Mouse (Mus musculus) lung, postnatal 0 days (tissue): ENCODE data around the gene Gucd1. TPM values are rescaled to one million over a fixed set of nuclear protein-coding genes. Genes with fewer than 3 reads are reported as not detected.
"Not testable (repeated sequence)": the region's sequence is repeated elsewhere in the genome, so short reads cannot be mapped to it uniquely, and the experiment has no call there.

ENCODE experiments used
- ATAC-seq: fragments of 200-750 bp; cut with Nextera tagmentation; 2 replicates; pipeline ENCODE4 v1.8.0; 2017; ENCODE audit warnings: moderate library complexity
- DNase-seq: peaks from one replicate; pipeline ENCODE4 v3.0.0-alpha.2; 2016; ENCODE audit warnings: low spot score
- H3K27ac ChIP-seq: fragments of 300-500 bp; sonication (generic); 2 replicates; pipeline ENCODE4 v1.5.1; 2014; ENCODE audit warnings: antibody characterized with exemption, mild to moderate bottlenecking, low read length, mixed read lengths
- H3K27me3 ChIP-seq: fragments of 300-500 bp; sonication (generic); replicated peaks from 2 replicates; pipeline ENCODE4 v1.6.1; 2014; ENCODE audit warnings: low read length, mixed read lengths; ENCODE audit not compliant: insufficient read depth
- H3K36me3 ChIP-seq: fragments of 300-500 bp; sonication (generic); 2 replicates; pipeline ENCODE4 v1.6.1; 2014; ENCODE audit warnings: low read length, mixed read lengths; ENCODE audit not compliant: insufficient read depth
- H3K4me1 ChIP-seq: fragments of 300-500 bp; sonication (generic); 2 replicates; pipeline ENCODE4 v1.6.1; 2014; ENCODE audit warnings: antibody characterized with exemption, low read depth, low read length, mixed read lengths; ENCODE audit not compliant: insufficient read depth
- H3K4me2 ChIP-seq: fragments of 300-500 bp; sonication (generic); replicated peaks from 2 replicates; pipeline ENCODE4 v1.6.1; 2014; ENCODE audit warnings: low read depth, mild to moderate bottlenecking, low read length, moderate library complexity, mixed read lengths
- H3K4me3 ChIP-seq: fragments of 300-500 bp; sonication (generic); 2 replicates; pipeline ENCODE4 v1.5.1; 2014; ENCODE audit warnings: low read depth, low read length
- H3K9ac ChIP-seq: fragments of 300-500 bp; sonication (generic); replicated peaks from 2 replicates; pipeline ENCODE4 v1.6.1; 2014; ENCODE audit warnings: low read depth, mild to moderate bottlenecking
- H3K9me3 ChIP-seq: fragments of 300-500 bp; sonication (generic); 2 replicates; pipeline ENCODE4 v1.6.1; 2016; ENCODE audit warnings: low read length, mixed read lengths
- CTCF ChIP-seq: IDR thresholded peaks from 2 replicates; pipeline ENCODE4 v1.5.1; 2016; ENCODE audit warnings: antibody characterized with exemption, mild to moderate bottlenecking
- EP300 ChIP-seq: IDR thresholded peaks from 2 replicates; pipeline ENCODE4 v1.6.1; 2016; ENCODE audit warnings: antibody characterized with exemption, mild to moderate bottlenecking, control low read depth
- WGBS: fragments of 180-500 bp; shearing (Covaris S2); extraction: QIAGEN DNeasy Blood & Tissue Kit; methylation state at CpG from one replicate; pipeline ENCODE4 v1.1.7; 2014; 5-methylcytosine and 5-hydroxymethylcytosine counted together
- polyA plus RNA-seq: library from polyadenylated mRNA; unstranded; fragments of >200 nt; fragmentation: Nextera tagmentation; extraction: Ambion mirVana; gene quantifications from 2 replicates; pipeline ENCODE4 v1.2.1, GENCODE M21; 2015

Gucd1 gene
- 19.9 and 20.3 TPM in 2 replicates for polyA plus RNA-seq

DNA sequence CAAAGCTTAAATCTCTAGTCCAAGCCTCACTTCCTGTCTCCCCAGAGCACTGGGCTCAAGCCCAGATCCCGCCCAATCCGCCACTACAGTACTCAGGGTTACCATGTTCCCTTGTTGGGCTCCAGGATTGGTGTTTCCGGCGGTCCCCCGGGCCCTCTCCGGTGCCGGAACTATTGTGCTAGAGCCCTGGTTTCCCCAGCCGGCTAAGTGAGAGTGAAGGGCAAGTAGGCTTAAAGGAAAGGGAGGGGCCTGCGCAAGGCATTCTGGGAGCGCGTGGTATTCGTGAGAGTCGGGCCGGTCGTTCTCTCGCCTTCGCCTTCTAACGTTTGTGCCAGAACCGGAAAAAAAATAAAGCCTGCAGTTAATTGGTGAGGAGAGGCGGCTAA lies at the start of gene Gucd1:
Gucd1 (minus strand) TSS at position 215 of the 386 bp plus-strand sequence.
- H3K4me1 ChIP-seq: peaks cover 18% of the 10 kb centered on the region; the same call in 1 of the 2 replicates
- peak within 1 kb of the TSS; percentile 95 for H3K9ac ChIP-seq
- H3K27ac ChIP-seq: peak within 1 kb of the TSS; percentile 99
- peak within 1 kb of the TSS; percentile 92 for H3K4me2 ChIP-seq
- ATAC-seq: peak; percentile 91
- DNase-seq: peak; percentile 97
- peak; percentile 79 for TF ChIP-seq EP300
- TF ChIP-seq CTCF: no peak
- no peaks in the 10 kb centered on the region for H3K9me3 ChIP-seq
- peak within 1 kb of the TSS; percentile 81 for H3K4me3 ChIP-seq
- WGBS: under 1% methylated on average over 20 of the region's 20 CpGs
- no peaks in the 10 kb centered on the region for H3K36me3 ChIP-seq
- H3K27me3 ChIP-seq: no peaks in the 10 kb centered on the region

DNA sequence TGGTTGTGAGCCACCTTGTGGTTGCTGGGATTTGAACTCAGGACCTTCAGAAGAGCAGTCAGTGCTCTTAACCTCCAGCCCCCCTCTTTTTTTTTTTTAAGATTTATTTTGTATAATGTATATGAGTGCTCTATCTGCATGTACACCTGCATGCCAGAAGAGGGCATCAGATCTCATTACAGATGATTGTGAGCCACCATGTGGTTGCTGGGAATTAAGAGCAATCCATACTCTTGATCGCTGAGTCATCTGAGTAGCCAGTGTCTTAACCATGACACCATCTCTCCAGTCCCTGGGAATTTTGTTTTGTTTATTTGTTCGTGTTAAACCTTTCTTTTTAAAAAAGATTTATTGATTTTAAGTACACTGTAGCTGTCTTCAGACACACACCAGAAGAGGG lies 49.0 kb upstream of the Gucd1 start:
- not testable (repeated sequence) for DNase-seq, H3K4me3 ChIP-seq, H3K27me3 ChIP-seq, H3K4me1 ChIP-seq, H3K36me3 ChIP-seq, H3K27ac ChIP-seq, ATAC-seq, H3K9ac ChIP-seq, H3K9me3 ChIP-seq, H3K4me2 ChIP-seq
- peak; percentile 31 for TF ChIP-seq CTCF
- 81% methylated on average over 2 of the region's 2 CpGs for WGBS

DNA sequence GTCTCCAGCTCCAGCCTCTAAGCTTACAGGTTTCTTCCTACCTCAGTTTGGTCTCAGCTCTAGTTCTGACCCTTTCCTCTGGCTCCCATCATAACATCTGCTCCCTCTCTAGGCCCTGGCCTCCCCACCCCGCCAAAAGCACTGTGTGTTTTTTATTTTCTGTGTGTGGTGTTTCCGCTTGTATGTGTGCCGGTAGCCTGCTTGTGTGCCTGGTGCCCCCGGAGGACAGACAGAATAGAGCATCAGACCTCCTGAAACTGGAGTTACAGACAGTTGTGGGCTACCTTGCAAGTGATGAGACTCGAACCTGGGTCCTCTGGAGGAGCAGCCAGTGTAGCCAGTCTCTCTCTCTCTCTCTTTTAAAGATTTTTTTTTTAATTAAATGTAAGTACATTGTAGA lies 48.5 kb upstream of the Gucd1 start:
- Histone ChIP-seq H3K36me3 (no peaks in the 10 kb centered on the region), H3K4me2 (no peak overlapping the region), H3K4me3 (no peak overlapping the region), H3K27me3 (no peaks in the 10 kb centered on the region), H3K27ac (no peak overlapping the region), H3K9ac (no peak overlapping the region), H3K9me3 (no peaks in the 10 kb centered on the region), H3K4me1 (no peaks in the 10 kb centered on the region)
- TF ChIP-seq CTCF (no peak), EP300 (no peak)
- 72% methylated on average over 5 of the region's 5 CpGs for WGBS
- DNase-seq: no peak
- ATAC-seq: no peak

DNA sequence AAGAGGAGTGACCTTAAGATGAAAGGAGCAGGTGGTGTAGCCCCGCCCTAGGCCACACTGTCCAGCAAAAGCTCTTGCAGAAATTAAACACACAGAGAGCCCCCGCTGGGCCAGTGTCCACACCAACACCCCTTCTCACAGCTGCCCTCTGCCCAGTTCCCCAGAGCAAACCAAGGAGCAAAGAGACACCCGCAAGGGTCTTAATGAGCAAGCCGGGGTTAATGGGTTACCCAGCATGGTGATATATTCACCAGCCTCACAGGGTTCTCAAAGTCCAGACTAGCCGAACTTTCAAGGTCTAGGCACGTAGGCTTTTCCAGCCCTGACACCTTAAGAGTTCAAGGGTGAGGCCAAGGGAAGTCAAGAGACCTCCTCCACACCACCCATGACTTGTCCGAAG lies 48.1 kb upstream of the Gucd1 start:
- Histone ChIP-seq H3K9me3 (no peaks in the 10 kb centered on the region), H3K4me3 (no peak overlapping the region), H3K27ac (no peak overlapping the region), H3K9ac (no peak overlapping the region), H3K4me1 (no peaks in the 10 kb centered on the region), H3K36me3 (no peaks in the 10 kb centered on the region), H3K27me3 (no peaks in the 10 kb centered on the region), H3K4me2 (no peak overlapping the region)
- DNase-seq (no peak), ATAC-seq (no peak)
- TF ChIP-seq CTCF (no peak), EP300 (no peak)
- 65% methylated on average over 7 of the region's 7 CpGs for WGBS

DNA sequence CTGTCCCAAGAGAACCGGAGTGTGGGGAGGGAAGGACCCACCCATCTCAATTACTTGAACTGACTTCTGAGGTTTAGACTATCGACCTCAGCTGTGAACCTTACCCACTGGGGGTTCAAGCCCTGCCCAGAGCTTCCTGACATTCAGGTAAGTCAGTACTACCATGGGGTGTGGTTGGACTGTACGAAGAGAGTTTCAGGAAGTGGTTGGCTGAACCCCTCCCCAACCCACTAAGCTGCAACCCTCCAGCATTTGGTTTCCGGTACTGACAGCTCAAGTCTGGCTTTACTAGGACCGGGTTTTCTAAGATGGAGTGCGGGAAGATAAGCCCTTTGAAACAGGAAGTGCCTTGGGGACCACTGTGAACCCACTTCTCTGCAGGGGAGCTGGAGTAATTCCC lies 47.7 kb upstream of the Gucd1 start:
- 44% methylated on average over 6 of the region's 6 CpGs for WGBS
- Histone ChIP-seq H3K36me3 (no peaks in the 10 kb centered on the region), H3K4me1 (no peaks in the 10 kb centered on the region), H3K27ac (no peak overlapping the region), H3K4me3 (no peak overlapping the region), H3K27me3 (peaks cover 4% of the 10 kb centered on the region), H3K9ac (no peak overlapping the region), H3K9me3 (no peaks in the 10 kb centered on the region), H3K4me2 (no peak overlapping the region)
- DNase-seq: no peak
- peak; percentile 25; the same call in 1 of the 2 replicates for ATAC-seq
- no peak for TF ChIP-seq EP300
- no peak for TF ChIP-seq CTCF

DNA sequence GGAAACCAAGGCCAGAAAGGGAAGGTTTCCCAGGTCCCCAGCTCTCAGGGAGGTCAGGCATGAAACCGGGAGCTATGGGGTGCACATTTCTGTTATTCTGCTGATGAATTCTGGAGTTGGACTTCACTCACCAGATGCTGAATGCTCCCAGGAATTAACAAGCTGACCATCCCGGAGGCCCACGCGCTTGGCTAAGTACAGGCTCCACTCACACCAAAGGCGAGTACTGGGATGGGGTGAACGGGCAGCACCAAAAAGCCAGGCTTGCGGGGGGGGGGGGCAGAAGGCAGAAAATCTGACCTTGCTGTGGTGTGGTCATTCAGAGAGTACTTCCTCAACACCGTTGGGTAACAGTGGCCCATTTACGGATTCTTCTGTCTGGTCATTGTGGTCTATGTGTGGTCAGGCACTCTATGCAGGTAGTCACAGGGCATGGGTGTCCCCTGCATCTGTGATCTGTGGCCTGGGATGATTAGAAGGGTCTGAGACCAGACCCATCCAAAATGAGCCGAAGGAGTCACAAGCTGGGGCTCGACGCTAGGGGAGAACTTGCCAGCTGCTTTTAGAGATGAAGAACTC lies 47.0 kb upstream of the Gucd1 start:
- H3K4me2 ChIP-seq: no peak overlapping the region

More for the DNA sequence above, 47.0 kb upstream of the Gucd1 start:
- TF ChIP-seq EP300 (no peak), CTCF (no peak)
- H3K36me3 ChIP-seq: no peaks in the 10 kb centered on the region
- peaks cover 10% of the 10 kb centered on the region for H3K27me3 ChIP-seq
- H3K9ac ChIP-seq: no peak overlapping the region
- DNase-seq (no peak), ATAC-seq (no peak)
- H3K27ac ChIP-seq: no peak overlapping the region
- H3K4me3 ChIP-seq: no peak overlapping the region
- H3K9me3 ChIP-seq: no peaks in the 10 kb centered on the region
- WGBS: 76% methylated on average over 12 of the region's 12 CpGs
- H3K4me1 ChIP-seq: peaks cover 2% of the 10 kb centered on the region; the same call in 1 of the 2 replicates
